Mouse (Mus musculus) CH12.LX (cell line): ENCODE results near the gene Mob3b. TPM values are rescaled to one million over a fixed set of nuclear protein-coding genes. Genes with fewer than 3 reads are reported as not detected.

ENCODE experiments used
- DNase-seq: peaks from one replicate; pipeline ENCODE4 v3.0.0-alpha.2; 2013; ENCODE audit errors: extremely low read depth
- H3K27ac ChIP-seq: 2 replicates; pipeline ENCODE4 v1.5.1; 2012; ENCODE audit warnings: low read depth, mild to moderate bottlenecking, control low read depth, moderate library complexity; ENCODE audit not compliant: insufficient read depth
- H3K27me3 ChIP-seq: replicated peaks from 2 replicates; pipeline ENCODE3; 2012; ENCODE audit warnings: inconsistent platforms
- H3K36me3 ChIP-seq, 2 experiments: replicated peaks in 1 of 2; 2 replicates each; pipeline versions ENCODE3 to v1.6.1; 2012; ENCODE audit warnings: inconsistent platforms in 1 of 2, low read length in 1 of 2, mild to moderate bottlenecking in 1 of 2, mixed read lengths in 1 of 2, moderate library complexity in 1 of 2; ENCODE audit not compliant: control insufficient read depth in 1 of 2, insufficient read depth in 1 of 2
- H3K4me1 ChIP-seq, 2 experiments: 2 replicates each; pipeline ENCODE4 v1.6.1; 2012; ENCODE audit warnings: inconsistent platforms in 1 of 2, moderate library complexity in 1 of 2; ENCODE audit not compliant: insufficient read depth in 2 of 2, control insufficient read depth in 1 of 2
- H3K4me2 ChIP-seq: 2 replicates; pipeline ENCODE4 v1.6.1; 2012; ENCODE audit warnings: low read depth, mild to moderate bottlenecking, control low read depth; ENCODE audit not compliant: poor library complexity, insufficient read depth, severe bottlenecking
- H3K4me3 ChIP-seq, 3 experiments: fragments of 150-350 bp in 1 of 3; sonication (generic) in 1 of 3; replicated peaks in 1 of 3; 2 replicates each; pipeline versions ENCODE3 to v1.5.1; 2011 to 2012; ENCODE audit warnings: low read depth in 2 of 3, low read length in 2 of 3, mild to moderate bottlenecking in 2 of 3, moderate library complexity in 2 of 3, control low read depth in 1 of 3, improper control_type of control experiment in 1 of 3, inconsistent platforms in 1 of 3, mixed read lengths in 1 of 3; ENCODE audit not compliant: poor library complexity in 1 of 3
- H3K79me2 ChIP-seq: replicated peaks from 2 replicates; pipeline ENCODE4 v1.6.1; 2012; ENCODE audit warnings: mild to moderate bottlenecking, moderate library complexity; ENCODE audit not compliant: control insufficient read depth, poor library complexity, insufficient read depth, severe bottlenecking; ENCODE audit errors: extremely low read depth
- H3K9ac ChIP-seq: 2 replicates; pipeline ENCODE4 v1.6.1; 2012; ENCODE audit warnings: low read depth, mild to moderate bottlenecking, control low read depth, moderate library complexity; ENCODE audit not compliant: insufficient read depth
- H3K9me3 ChIP-seq: replicated peaks from 2 replicates; pipeline ENCODE3; 2012; ENCODE audit warnings: low read length, inconsistent platforms, mixed read lengths
- BHLHE40 ChIP-seq: IDR thresholded peaks from 2 replicates; pipeline ENCODE4 v1.6.1; 2011; ENCODE audit warnings: mild to moderate bottlenecking, low read depth, low read length, improper control_type of control experiment
- CHD2 ChIP-seq: IDR thresholded peaks from 2 replicates; pipeline ENCODE4 v1.6.1; 2011; ENCODE audit warnings: low read length, improper control_type of control experiment
- CTCF ChIP-seq, 2 experiments: IDR thresholded peaks in 1 of 2; conservative IDR thresholded peaks in 1 of 2; 2 replicates each; pipeline ENCODE4 v1.5.1; 2011 to 2012; ENCODE audit warnings: low read depth in 2 of 2, low read length in 2 of 2, improper control_type of control experiment in 1 of 2, inconsistent platforms in 1 of 2, mild to moderate bottlenecking in 1 of 2, moderate library complexity in 1 of 2
- EP300 ChIP-seq: IDR thresholded peaks from 2 replicates; pipeline ENCODE4 v1.6.1; 2011; ENCODE audit warnings: low read length, improper control_type of control experiment
- ETS1 ChIP-seq: conservative IDR thresholded peaks from 2 replicates; pipeline ENCODE4 v1.6.1; 2012; ENCODE audit warnings: low read depth, mild to moderate bottlenecking, inconsistent platforms, low read length, improper control_type of control experiment, moderate library complexity
- GABPA ChIP-seq: IDR thresholded peaks from 2 replicates; pipeline ENCODE4 v1.6.1; 2012; ENCODE audit warnings: low read depth, low read length, improper control_type of control experiment, inconsistent platforms; ENCODE audit not compliant: insufficient replicate concordance
- HCFC1 ChIP-seq: IDR thresholded peaks from 2 replicates; pipeline ENCODE4 v1.6.1; 2012; ENCODE audit warnings: low read depth, mild to moderate bottlenecking, inconsistent platforms, low read length, improper control_type of control experiment
- JUND ChIP-seq: conservative IDR thresholded peaks from 2 replicates; pipeline ENCODE4 v1.6.1; 2011; ENCODE audit warnings: low read depth, low read length, improper control_type of control experiment
- MAFK ChIP-seq: IDR thresholded peaks from 2 replicates; pipeline ENCODE4 v1.6.1; 2011; ENCODE audit warnings: low read length, improper control_type of control experiment; ENCODE audit not compliant: insufficient replicate concordance
- MAZ ChIP-seq: IDR thresholded peaks from 2 replicates; pipeline ENCODE4 v1.6.1; 2012; ENCODE audit warnings: low read depth, mild to moderate bottlenecking, inconsistent platforms, low read length, improper control_type of control experiment, moderate library complexity
- MXI1 ChIP-seq: IDR thresholded peaks from 2 replicates; pipeline ENCODE4 v1.6.1; 2011; ENCODE audit warnings: mild to moderate bottlenecking, low read depth, low read length, improper control_type of control experiment
- MYC ChIP-seq: IDR thresholded peaks from 2 replicates; pipeline ENCODE4 v1.6.1; 2011; ENCODE audit warnings: low read depth, mild to moderate bottlenecking, improper control_type of control experiment, low read length
- POLR2A ChIP-seq: IDR thresholded peaks from 2 replicates; pipeline ENCODE4 v1.6.1; 2011; ENCODE audit warnings: low read depth, mild to moderate bottlenecking, improper control_type of control experiment, low read length
- RAD21 ChIP-seq: IDR thresholded peaks from 2 replicates; pipeline ENCODE4 v1.6.1; 2011; ENCODE audit warnings: low read depth, mild to moderate bottlenecking, low read length, improper control_type of control experiment, moderate library complexity
- RCOR1 ChIP-seq: conservative IDR thresholded peaks from 2 replicates; pipeline ENCODE4 v1.6.1; 2012; ENCODE audit warnings: low read depth, mild to moderate bottlenecking, inconsistent platforms, low read length, improper control_type of control experiment
- SIN3A ChIP-seq: IDR thresholded peaks from 2 replicates; pipeline ENCODE4 v1.6.1; 2012; ENCODE audit warnings: low read length, improper control_type of control experiment, inconsistent platforms
- SMC3 ChIP-seq: IDR thresholded peaks from 2 replicates; pipeline ENCODE4 v1.6.1; 2011; ENCODE audit warnings: low read depth, low read length, improper control_type of control experiment
- TBP ChIP-seq: conservative IDR thresholded peaks from 2 replicates; pipeline ENCODE4 v1.6.1; 2011; ENCODE audit warnings: low read depth, low read length, improper control_type of control experiment
- TCF12 ChIP-seq: IDR thresholded peaks from 2 replicates; pipeline ENCODE4 v1.6.1; 2014; ENCODE audit warnings: low read depth, mild to moderate bottlenecking, inconsistent platforms, low read length, improper control_type of control experiment
- UBTF ChIP-seq: IDR thresholded peaks from 2 replicates; pipeline ENCODE4 v1.6.1; 2012; ENCODE audit warnings: low read depth, mild to moderate bottlenecking, inconsistent platforms, low read length, improper control_type of control experiment, moderate library complexity
- ZC3H11A ChIP-seq: IDR thresholded peaks from 2 replicates; pipeline ENCODE4 v1.6.1; 2012; ENCODE audit warnings: low read depth, mild to moderate bottlenecking, inconsistent platforms, low read length, improper control_type of control experiment
- dilution Hi-C: fragments of 300-500 bp; cut with MboI; formaldehyde crosslinking; loops from 2 replicates; pipeline ENCODE4 v1.14.3; 2020; ENCODE audit warnings: low sequenced_read_pairs; ENCODE audit not compliant: extremely low pct_unique_long_range_greater_than_20kb, extremely low pct_ligation_motif_present
- in situ Hi-C: fragments of 300-500 bp; cut with MboI; formaldehyde crosslinking; loops from 3 replicates; pipeline ENCODE4 v1.14.3; 2019; ENCODE audit warnings: low sequenced_read_pairs, low pct_ligation_motif_present, low pct_unique_long_range_greater_than_20kb, mixed read lengths
- polyA plus RNA-seq: library from polyadenylated mRNA; unstranded; fragments of >175 nt; gene quantifications from 2 replicates; pipeline ENCODE4 v1.2.1, GENCODE M21; 2012; ENCODE audit warnings: low read depth; ENCODE audit not compliant: insufficient read length
- total RNA-seq, 2 experiments: library from RNA; depleted of rRNA; stranded (reverse); fragments of 300-350 nt in 1 of 2; fragments of >200 nt in 1 of 2; gene quantifications; 2 replicates each; pipeline ENCODE4 v1.2.3; 2012 to 2014

The Mob3b gene
- total and polyA plus RNA-seq, 3 experiments, result 3.5 to 11.7 (median 11.0) TPM

DNA sequence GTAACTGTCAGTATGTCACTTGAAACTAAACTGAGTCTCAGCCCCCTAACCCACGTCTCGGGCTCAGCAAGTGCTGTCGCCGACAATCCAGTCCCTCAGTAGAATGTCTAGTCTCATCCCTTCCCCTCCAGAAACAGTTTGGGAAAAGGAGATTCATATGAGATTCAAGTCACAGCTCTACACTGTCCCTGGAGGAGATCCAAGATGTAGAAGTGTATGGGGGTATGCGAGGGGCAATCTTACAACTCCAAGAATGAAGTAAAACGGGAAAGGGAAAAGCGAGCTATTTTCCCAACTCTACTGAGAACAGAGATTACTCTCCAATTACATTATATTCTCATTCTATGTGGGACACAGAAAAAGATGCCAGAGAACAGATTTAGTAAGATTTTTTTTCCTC is 106.1 kb downstream of the Mob3b start:
- no peaks in the 10 kb centered on the region for H3K27me3 ChIP-seq
- H3K4me3 ChIP-seq, result no peak overlapping the region
- peaks cover 0 to 10% of the 10 kb centered on the region in 2 experiments for H3K36me3 ChIP-seq
- H3K9ac ChIP-seq, result no peak overlapping the region
- dilution Hi-C loops, result no loop called here
- H3K27ac ChIP-seq, result no peak overlapping the region
- peaks cover 0 to 19% of the 10 kb centered on the region in 2 experiments; a peak in 2 of 4 replicates for H3K4me1 ChIP-seq
- in situ Hi-C loops, result no loop called here
- no peaks in the 10 kb centered on the region for H3K79me2 ChIP-seq
- no peaks in the 10 kb centered on the region for H3K9me3 ChIP-seq
- no peak for DNase-seq
- TF ChIP-seq TCF12 (no peak), UBTF (no peak), MYC (no peak), ZC3H11A (no peak), RCOR1 (no peak), CTCF (conservative IDR thresholded peaks at IDR 0.05 in 1 of 2, IDR thresholded peaks at IDR 0.05 in 1 of 2; ENCODE audit: low read depth in 2 of 2, low read length in 2 of 2) (no peak), MXI1 (no peak), BHLHE40 (no peak), POLR2A (no peak), EP300 (no peak)
- H3K4me2 ChIP-seq, result no peak overlapping the region

DNA sequence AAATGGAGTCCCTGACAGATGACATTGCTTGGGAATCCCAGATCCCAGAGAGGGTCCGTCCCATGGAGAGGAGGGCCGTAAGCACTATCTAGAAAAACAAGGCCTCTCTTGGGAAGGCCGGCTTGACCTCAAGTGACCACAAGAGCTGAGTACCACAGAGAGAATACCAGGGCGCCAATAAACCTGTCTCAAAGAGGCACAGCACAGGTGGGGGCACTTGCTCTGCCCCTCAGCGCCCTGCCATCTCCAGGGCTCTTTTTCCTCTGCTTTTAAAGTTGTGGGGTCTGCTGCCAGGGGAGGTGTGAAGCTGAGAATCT is 107.6 kb downstream of the Mob3b start:
- DNase-seq, result no peak
- in situ Hi-C loops, result no loop called here
- TF ChIP-seq CHD2, result no peak
- TF ChIP-seq SMC3, result no peak
- TF ChIP-seq TCF12, result no peak
- no peak for TF ChIP-seq ZC3H11A
- TF ChIP-seq ETS1, result no peak
- Histone ChIP-seq H3K9ac (no peak overlapping the region), H3K4me2 (no peak overlapping the region), H3K9me3 (no peaks in the 10 kb centered on the region), H3K79me2 (no peaks in the 10 kb centered on the region), H3K4me3 (no peak overlapping the region), H3K27ac (no peak overlapping the region), H3K36me3 (peaks cover 0 to 3% of the 10 kb centered on the region in 2 experiments), H3K27me3 (no peaks in the 10 kb centered on the region), H3K4me1 (peaks cover 0 to 14% of the 10 kb centered on the region in 2 experiments; a peak in 2 of 4 replicates)
- dilution Hi-C loops, result no loop called here

DNA sequence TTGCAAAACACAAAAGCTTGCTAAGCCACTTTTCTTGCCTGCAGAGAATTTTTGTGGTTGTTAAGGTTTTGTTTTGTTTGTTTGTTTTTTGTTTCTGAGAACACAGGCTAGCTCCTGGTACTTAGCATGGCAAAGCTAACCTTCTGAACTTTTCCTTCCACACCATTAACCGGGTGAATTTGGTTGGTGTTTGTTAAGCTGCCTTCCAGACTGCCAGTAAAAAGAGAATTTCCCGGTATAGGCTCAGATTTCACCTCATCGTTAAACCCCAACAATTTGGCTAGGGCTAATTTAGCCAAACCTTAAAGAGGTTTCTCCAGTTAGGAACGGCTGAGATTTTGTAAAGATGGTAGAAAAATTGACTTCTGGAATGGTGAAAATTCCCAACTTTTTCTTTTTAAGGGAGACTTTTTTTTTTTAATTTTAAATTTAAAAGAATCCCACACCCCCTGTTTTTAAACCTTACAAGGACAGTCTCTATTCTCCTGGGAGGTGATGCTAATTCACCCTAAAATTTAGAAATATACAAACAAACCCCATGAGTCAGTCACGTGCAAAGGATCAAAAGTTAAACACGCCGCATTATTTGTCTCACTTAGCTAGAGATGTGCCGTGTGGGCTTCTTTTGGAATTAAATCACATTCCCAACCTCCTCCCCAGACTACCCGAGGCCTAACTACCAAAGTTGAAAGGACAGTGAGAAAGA is 108.1 kb downstream of the Mob3b start:
- in situ Hi-C loops, result no loop called here
- no peak overlapping the region for H3K27ac ChIP-seq
- H3K4me3 ChIP-seq, result no peak overlapping the region
- H3K9me3 ChIP-seq, result no peaks in the 10 kb centered on the region
- DNase-seq, result no peak
- no peak for TF ChIP-seq SMC3
- no peak for TF ChIP-seq HCFC1
- no peak for TF ChIP-seq GABPA
- no peak for TF ChIP-seq TBP
- no peak for TF ChIP-seq RAD21
- no peak for TF ChIP-seq RCOR1
- TF ChIP-seq MAFK, result no peak
- no peak for TF ChIP-seq SIN3A
- no peak for TF ChIP-seq MAZ
- TF ChIP-seq JUND, result no peak
- TF ChIP-seq BHLHE40, result no peak
- TF ChIP-seq UBTF, result no peak
- TF ChIP-seq, all 38 proteins: peak for 0
- H3K36me3 ChIP-seq, result peaks cover 0 to 3% of the 10 kb centered on the region in 2 experiments
- no peaks in the 10 kb centered on the region for H3K79me2 ChIP-seq
- H3K27me3 ChIP-seq, result no peaks in the 10 kb centered on the region
- H3K4me2 ChIP-seq, result no peak overlapping the region
- H3K4me1 ChIP-seq, result peaks cover 0 to 14% of the 10 kb centered on the region in 2 experiments; a peak in 2 of 4 replicates
- no peak overlapping the region for H3K9ac ChIP-seq
- dilution Hi-C loops, result no loop called here
